Mouse (Mus musculus) MEL (cell line): Measurements from ENCODE around the gene Kdelr3. TPM values are rescaled to one million over a fixed set of nuclear protein-coding genes. Genes with fewer than 3 reads are reported as not detected.

Experiments used
- DNase-seq: peaks from one replicate; pipeline ENCODE4 v3.0.0; 2011; ENCODE audit warnings: low read depth, low spot score
- H3K27ac ChIP-seq: 2 replicates; pipeline ENCODE4 v1.5.1; 2012; ENCODE audit warnings: low read depth, mild to moderate bottlenecking, control low read depth, low read length, moderate library complexity; ENCODE audit not compliant: control insufficient read depth
- H3K27me3 ChIP-seq, 2 experiments: fragments of 150-350 bp in 1 of 2; sonication (generic) in 1 of 2; 2 replicates each; pipeline ENCODE4 v1.6.1; 2012; ENCODE audit warnings: low read length in 2 of 2, mild to moderate bottlenecking in 2 of 2, improper control_type of control experiment in 1 of 2, moderate library complexity in 1 of 2; ENCODE audit not compliant: insufficient read depth in 2 of 2, control insufficient read depth in 1 of 2
- H3K36me3 ChIP-seq, 2 experiments: 2 replicates each; pipeline ENCODE4 v1.6.1; 2012 to 2014; ENCODE audit warnings: low read length in 2 of 2, improper control_type of control experiment in 1 of 2, inconsistent platforms in 1 of 2, mild to moderate bottlenecking in 1 of 2; ENCODE audit not compliant: insufficient read depth in 2 of 2, control insufficient read depth in 1 of 2
- H3K4me1 ChIP-seq, 2 experiments: fragments of 150-350 bp in 1 of 2; sonication (generic) in 1 of 2; 2 replicates each; pipeline ENCODE4 v1.6.1; 2012; ENCODE audit warnings: low read length in 2 of 2, improper control_type of control experiment in 1 of 2, mild to moderate bottlenecking in 1 of 2; ENCODE audit not compliant: insufficient read depth in 2 of 2, control insufficient read depth in 1 of 2
- H3K4me3 ChIP-seq, 2 experiments: fragments of 150-350 bp in 1 of 2; sonication (generic) in 1 of 2; 2 replicates each; pipeline ENCODE4 v1.5.1; 2012; ENCODE audit warnings: low read depth in 2 of 2, low read length in 2 of 2, mild to moderate bottlenecking in 2 of 2, moderate library complexity in 2 of 2, control low read depth in 1 of 2, improper control_type of control experiment in 1 of 2; ENCODE audit not compliant: control insufficient read depth in 1 of 2, insufficient read depth in 1 of 2
- H3K79me2 ChIP-seq: 2 replicates; pipeline ENCODE4 v1.6.1; 2012; ENCODE audit warnings: mild to moderate bottlenecking, low read length, moderate library complexity; ENCODE audit not compliant: control insufficient read depth, poor library complexity, insufficient read depth
- H3K9ac ChIP-seq: 2 replicates; pipeline ENCODE4 v1.6.1; 2012; ENCODE audit warnings: low read depth, mild to moderate bottlenecking, control low read depth, low read length, moderate library complexity; ENCODE audit not compliant: control insufficient read depth, poor library complexity, severe bottlenecking
- H3K9me3 ChIP-seq: fragments of 150-350 bp; sonication (generic); replicated peaks from 2 replicates; pipeline ENCODE4 v1.6.1; 2012; ENCODE audit warnings: mild to moderate bottlenecking, low read length, improper control_type of control experiment, moderate library complexity; ENCODE audit not compliant: insufficient read depth
- BHLHE40 ChIP-seq: IDR thresholded peaks from 2 replicates; pipeline ENCODE4 v1.6.1; 2012; ENCODE audit warnings: low read depth, mild to moderate bottlenecking, inconsistent platforms, low read length, improper control_type of control experiment, borderline replicate concordance
- EP300 ChIP-seq, 2 experiments: IDR thresholded peaks; 2 replicates each; pipeline ENCODE4 v1.6.1; 2011; ENCODE audit warnings: improper control_type of control experiment in 2 of 2, low read length in 2 of 2, low read depth in 1 of 2, mild to moderate bottlenecking in 1 of 2
- ETS1 ChIP-seq: IDR thresholded peaks from 2 replicates; pipeline ENCODE4 v1.6.1; 2012; ENCODE audit warnings: low read depth, mild to moderate bottlenecking, inconsistent platforms, low read length, improper control_type of control experiment, moderate library complexity
- GABPA ChIP-seq: IDR thresholded peaks from 2 replicates; pipeline ENCODE4 v1.6.1; 2012; ENCODE audit warnings: low read depth, mild to moderate bottlenecking, inconsistent platforms, low read length, improper control_type of control experiment, moderate library complexity
- GATA1 ChIP-seq: IDR thresholded peaks from 2 replicates; pipeline ENCODE4 v1.6.1; 2011; ENCODE audit warnings: low read depth, low read length, improper control_type of control experiment
- JUND ChIP-seq: IDR thresholded peaks from 2 replicates; pipeline ENCODE4 v1.6.1; 2011; ENCODE audit warnings: low read depth, mild to moderate bottlenecking, improper control_type of control experiment, low read length
- KAT2A ChIP-seq: conservative IDR thresholded peaks from 2 replicates; pipeline ENCODE4 v1.6.1; 2012; ENCODE audit warnings: low read depth, low read length, improper control_type of control experiment, inconsistent platforms
- MAFK ChIP-seq: IDR thresholded peaks from 2 replicates; pipeline ENCODE4 v1.6.1; 2011; ENCODE audit warnings: low read depth, mild to moderate bottlenecking, low read length, improper control_type of control experiment, borderline replicate concordance
- MAX ChIP-seq: IDR thresholded peaks from 2 replicates; pipeline ENCODE4 v1.6.1; 2011; ENCODE audit warnings: low read length, improper control_type of control experiment
- MAZ ChIP-seq: IDR thresholded peaks from 2 replicates; pipeline ENCODE4 v1.6.1; 2012; ENCODE audit warnings: low read depth, mild to moderate bottlenecking, inconsistent platforms, low read length, improper control_type of control experiment
- NRF1 ChIP-seq: IDR thresholded peaks from 2 replicates; pipeline ENCODE4 v1.6.1; 2014; ENCODE audit warnings: low read depth, mild to moderate bottlenecking, inconsistent platforms, low read length, improper control_type of control experiment, moderate library complexity; ENCODE audit not compliant: poor library complexity, insufficient read depth, severe bottlenecking
- POLR2AphosphoS2 ChIP-seq: IDR thresholded peaks from 2 replicates; pipeline ENCODE4 v1.6.1; 2011; ENCODE audit warnings: low read length, improper control_type of control experiment
- POLR2AphosphoS5 ChIP-seq: IDR thresholded peaks from 2 replicates; pipeline ENCODE4 v1.6.1; 2012; ENCODE audit warnings: low read depth, borderline replicate concordance, mild to moderate bottlenecking, inconsistent platforms, low read length, moderate library complexity, mixed read lengths
- RAD21 ChIP-seq: IDR thresholded peaks from 2 replicates; pipeline ENCODE4 v1.6.1; 2011; ENCODE audit warnings: mild to moderate bottlenecking, low read depth, low read length, improper control_type of control experiment
- SMC3 ChIP-seq: IDR thresholded peaks from 2 replicates; pipeline ENCODE4 v1.6.1; 2011; ENCODE audit warnings: low read depth, low read length, improper control_type of control experiment
- TAL1 ChIP-seq: IDR thresholded peaks from 2 replicates; pipeline ENCODE4 v1.6.1; 2012; ENCODE audit warnings: mild to moderate bottlenecking, inconsistent platforms, low read length, moderate library complexity, mixed read lengths
- TCF12 ChIP-seq: IDR thresholded peaks from 2 replicates; pipeline ENCODE4 v1.6.1; 2014; ENCODE audit warnings: low read depth, mild to moderate bottlenecking, inconsistent platforms, low read length, improper control_type of control experiment, moderate library complexity
- UBTF ChIP-seq: IDR thresholded peaks from 2 replicates; pipeline ENCODE4 v1.6.1; 2012; ENCODE audit warnings: low read depth, mild to moderate bottlenecking, inconsistent platforms, low read length, improper control_type of control experiment, moderate library complexity, borderline replicate concordance; ENCODE audit not compliant: insufficient read depth
- USF1 ChIP-seq: IDR thresholded peaks from 2 replicates; pipeline ENCODE4 v1.6.1; 2014; ENCODE audit warnings: low read depth, mild to moderate bottlenecking, inconsistent platforms, low read length, improper control_type of control experiment, moderate library complexity
- ZKSCAN1 ChIP-seq: IDR thresholded peaks from 2 replicates; pipeline ENCODE4 v1.6.1; 2012; ENCODE audit warnings: low read depth, mild to moderate bottlenecking, inconsistent platforms, low read length, improper control_type of control experiment, moderate library complexity
- ZMIZ1 ChIP-seq: IDR thresholded peaks from 2 replicates; pipeline ENCODE4 v1.6.1; 2012; ENCODE audit warnings: low read depth, mild to moderate bottlenecking, inconsistent platforms, low read length, improper control_type of control experiment, moderate library complexity
- polyA plus RNA-seq, 2 experiments: library from polyadenylated mRNA; stranded (reverse) in 1 of 2; unstranded in 1 of 2; fragments of >175 nt in 1 of 2; fragments of >200 nt in 1 of 2; gene quantifications; 2 replicates each; pipeline versions ENCODE4 v1.2.1 to v1.2.4; 2012; ENCODE audit warnings: low replicate concordance in 2 of 2, low read depth in 1 of 2; ENCODE audit not compliant: insufficient read length in 2 of 2, insufficient read depth in 1 of 2, missing spikeins in 1 of 2
- total RNA-seq: library from RNA; depleted of rRNA; stranded (reverse); fragments of 300-350 nt; gene quantifications from 2 replicates; pipeline ENCODE4 v1.2.3, GENCODE M21; 2012

The Kdelr3 gene
- total and polyA plus RNA-seq, 3 experiments, result 14.5 to 32.2 TPM; not detected in 1

- Histone ChIP-seq H3K79me2 (no peaks in the 10 kb centered on the region), H3K27me3 (peaks cover 4 to 9% of the 10 kb centered on the region in 2 experiments), H3K27ac (no peak overlapping the region), H3K9ac (no peak overlapping the region), H3K9me3 (no peaks in the 10 kb centered on the region), H3K4me3 (no peak overlapping the region), H3K36me3 (no peaks in the 10 kb centered on the region), H3K4me1 (no peaks in the 10 kb centered on the region)
- TF ChIP-seq EP300 (IDR thresholded peaks at IDR 0.05; ENCODE audit: low read depth in 1 of 2, low read length in 2 of 2), result no peak
- no peak for TF ChIP-seq GABPA
- TF ChIP-seq POLR2AphosphoS2, result no peak
- TF ChIP-seq NRF1, result no peak
- no peak for TF ChIP-seq SMC3
- no peak for TF ChIP-seq UBTF
- no peak for TF ChIP-seq ZKSCAN1
- TF ChIP-seq POLR2AphosphoS5, result no peak
- no peak for TF ChIP-seq BHLHE40
- no peak for TF ChIP-seq JUND
- no peak for TF ChIP-seq TAL1
- TF ChIP-seq MAFK, result no peak
- TF ChIP-seq MAX, result no peak
- TF ChIP-seq GATA1, result no peak
- TF ChIP-seq MAZ, result no peak
- no peak for TF ChIP-seq USF1
- no peak for DNase-seq
Observed at GRCm38 (mm10) chr15:79559649-79560048, 43.4 kb downstream of the Kdelr3 start.

DNA sequence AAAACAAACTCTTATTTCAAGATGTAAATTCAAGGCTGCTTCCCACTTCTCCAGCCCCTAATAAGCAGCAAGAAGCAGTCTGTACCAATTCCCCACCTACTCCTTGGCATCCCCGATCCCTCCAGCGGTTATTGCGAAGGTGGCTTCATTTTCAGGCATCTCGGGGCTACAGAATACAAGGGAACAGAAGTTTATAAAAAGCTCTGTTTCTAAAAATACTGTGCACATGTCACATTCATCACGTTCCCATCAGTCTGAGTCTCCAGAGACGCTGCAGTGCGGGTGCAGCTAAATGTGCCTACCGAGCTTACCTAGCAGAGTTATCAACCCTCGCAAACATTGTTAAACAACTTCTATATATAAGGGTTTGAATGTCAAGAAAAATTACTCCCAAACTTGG is 46.2 kb downstream of the Kdelr3 start:
- H3K4me3 ChIP-seq, result no peak overlapping the region
- TF ChIP-seq TCF12 (no peak), MAFK (no peak), MAZ (no peak), ZMIZ1 (no peak), KAT2A (no peak), UBTF (no peak), ETS1 (no peak), RAD21 (no peak)
- no peak overlapping the region for H3K27ac ChIP-seq
- no peaks in the 10 kb centered on the region for H3K9me3 ChIP-seq
- no peak for DNase-seq
- no peaks in the 10 kb centered on the region for H3K79me2 ChIP-seq
- H3K27me3 ChIP-seq, result peaks cover 4 to 9% of the 10 kb centered on the region in 2 experiments
- no peaks in the 10 kb centered on the region for H3K36me3 ChIP-seq
- no peak overlapping the region for H3K9ac ChIP-seq
- no peaks in the 10 kb centered on the region for H3K4me1 ChIP-seq
